Mouse (Mus musculus) liver, postnatal 0 days (tissue): ENCODE measurements at regions not wholly inside any gene's neighbourhood (a gene's known extent, or its start where the extent isn't known, plus 50 kb on each side); places are given as distances from the start of the nearest gene placed in this dataset.

Experiments used
- ATAC-seq: fragments of 200-750 bp; cut with Nextera tagmentation; 2 replicates; pipeline ENCODE4 v1.8.0; 2017; ENCODE audit warnings: mild to moderate bottlenecking, moderate library complexity
- DNase-seq: peaks from one replicate; pipeline ENCODE4 v3.0.0-alpha.2; 2016
- H3K27ac ChIP-seq: fragments of 300-500 bp; sonication (generic); 2 replicates; pipeline ENCODE4 v1.5.1; 2014; ENCODE audit warnings: antibody characterized with exemption, moderate library complexity, mild to moderate bottlenecking, low read depth
- H3K27me3 ChIP-seq: fragments of 300-500 bp; sonication (generic); 2 replicates; pipeline ENCODE4 v1.6.1; 2014; ENCODE audit warnings: low read length, control low read depth, mixed read lengths; ENCODE audit not compliant: insufficient read depth
- H3K36me3 ChIP-seq: fragments of 300-500 bp; sonication (generic); replicated peaks from 2 replicates; pipeline ENCODE4 v1.6.1; 2014; ENCODE audit warnings: mild to moderate bottlenecking, control low read depth, low read length, moderate library complexity, mixed read lengths; ENCODE audit not compliant: insufficient read depth
- H3K4me1 ChIP-seq: fragments of 300-500 bp; sonication (generic); 2 replicates; pipeline ENCODE4 v1.6.1; 2014; ENCODE audit warnings: antibody characterized with exemption, mild to moderate bottlenecking, control low read depth; ENCODE audit not compliant: insufficient read depth
- H3K4me2 ChIP-seq: fragments of 300-500 bp; sonication (generic); 2 replicates; pipeline ENCODE4 v1.6.1; 2014; ENCODE audit warnings: low read depth, mild to moderate bottlenecking, low read length, moderate library complexity, mixed read lengths
- H3K4me3 ChIP-seq: fragments of 300-500 bp; sonication (generic); 2 replicates; pipeline ENCODE4 v1.5.1; 2014; ENCODE audit warnings: low read depth, low read length
- H3K9ac ChIP-seq: fragments of 300-500 bp; sonication (generic); replicated peaks from 2 replicates; pipeline ENCODE4 v1.6.1; 2014; ENCODE audit warnings: mild to moderate bottlenecking, moderate library complexity
- H3K9me3 ChIP-seq: fragments of 300-500 bp; sonication (generic); 2 replicates; pipeline ENCODE4 v1.6.1; 2016; ENCODE audit warnings: mild to moderate bottlenecking, control low read depth, low read length, mixed read lengths
- CTCF ChIP-seq: sonication (generic); IDR thresholded peaks from 2 replicates; pipeline ENCODE4 v1.5.1; 2016; ENCODE audit warnings: antibody characterized with exemption, low read depth
- EP300 ChIP-seq: IDR thresholded peaks from 2 replicates; pipeline ENCODE4 v1.6.1; 2016; ENCODE audit warnings: antibody characterized with exemption, low read depth, mild to moderate bottlenecking
- WGBS: fragments of 180-500 bp; shearing (Covaris S2); extraction: QIAGEN DNeasy Blood & Tissue Kit; methylation state at CpG from one replicate; pipeline ENCODE4 v1.1.7; 2014; ENCODE audit not compliant: insufficient replicate concordance; 5-methylcytosine and 5-hydroxymethylcytosine counted together

DNA sequence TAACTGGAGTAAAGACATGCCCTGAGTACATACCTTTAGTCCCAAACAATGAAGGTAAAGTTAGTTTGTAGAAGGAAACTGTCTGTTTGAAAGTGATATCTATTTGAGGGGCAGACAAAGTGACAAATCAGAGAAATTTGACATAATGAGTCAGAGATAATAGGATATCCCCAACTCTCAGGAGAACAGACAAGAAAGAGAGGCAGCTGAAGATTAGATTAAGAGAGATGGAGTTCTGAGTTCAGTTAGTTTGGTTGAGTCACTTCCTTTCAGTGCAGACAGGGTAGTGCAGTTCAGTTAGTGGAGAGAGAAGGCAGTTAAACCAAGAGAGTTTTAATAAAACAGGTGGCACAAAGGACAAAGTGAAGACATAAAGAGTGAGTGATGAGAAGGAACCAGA, 477.4 kb upstream of the Diaph2 start:
- H3K9me3 ChIP-seq: no peaks in the 10 kb centered on the region
- no peaks in the 10 kb centered on the region for H3K27me3 ChIP-seq
- no peak overlapping the region for H3K9ac ChIP-seq
- no peaks in the 10 kb centered on the region for H3K4me1 ChIP-seq
- ATAC-seq (no peak), DNase-seq (no peak)
- TF ChIP-seq EP300 (no peak), CTCF (no peak)
- H3K36me3 ChIP-seq: no peaks in the 10 kb centered on the region
- no peak overlapping the region for H3K4me2 ChIP-seq
- H3K27ac ChIP-seq: no peak overlapping the region
- H3K4me3 ChIP-seq: no peak overlapping the region

DNA sequence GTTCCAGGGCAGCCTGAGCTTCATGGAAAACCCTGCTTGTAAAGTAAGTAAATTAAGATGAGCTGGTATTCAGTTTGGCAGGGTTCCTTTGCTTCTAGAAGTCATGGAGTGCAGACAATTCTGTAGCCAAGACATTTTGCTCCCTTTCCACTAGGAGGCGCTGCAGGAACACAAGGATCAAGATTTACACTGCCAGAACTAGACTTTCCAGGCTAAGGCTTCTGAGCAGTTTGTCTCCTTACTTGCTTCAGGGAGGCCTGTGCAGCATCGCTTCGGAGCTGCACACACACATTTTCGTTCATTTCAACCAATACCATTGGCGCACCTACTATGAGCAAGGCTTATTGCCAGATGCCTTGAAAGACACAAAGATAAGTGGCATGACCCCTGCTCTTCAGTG, 445.6 kb upstream of the Diaph2 start:
- ATAC-seq: no peak

DNA sequence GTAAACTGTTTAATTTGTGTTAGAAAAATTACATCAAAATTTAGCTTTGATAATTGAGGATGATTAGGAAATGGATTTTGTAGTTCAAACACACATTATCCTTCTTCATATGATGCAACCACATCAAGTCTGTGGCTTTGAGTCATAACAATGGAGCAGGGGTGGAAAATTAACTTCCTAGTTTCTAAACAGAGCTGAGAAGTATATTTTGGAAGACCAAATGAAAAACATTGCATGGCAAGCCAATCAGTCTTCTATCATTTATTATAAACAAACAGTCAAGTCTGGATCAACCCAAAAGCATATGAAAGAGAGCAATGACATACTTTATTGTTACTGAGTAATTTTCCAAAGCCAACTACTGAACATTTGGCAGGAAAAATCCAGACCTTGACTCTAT, 440.2 kb upstream of the Diaph2 start:
- H3K4me3 ChIP-seq: no peak overlapping the region
- no peaks in the 10 kb centered on the region for H3K4me1 ChIP-seq
- no peak overlapping the region for H3K4me2 ChIP-seq
- no peaks in the 10 kb centered on the region for H3K36me3 ChIP-seq
- H3K27ac ChIP-seq: no peak overlapping the region
- TF ChIP-seq EP300 (no peak), CTCF (no peak)
- no peaks in the 10 kb centered on the region for H3K27me3 ChIP-seq
- no peak for ATAC-seq
- no peak for DNase-seq
- no peaks in the 10 kb centered on the region for H3K9me3 ChIP-seq
- no peak overlapping the region for H3K9ac ChIP-seq

More for the DNA sequence above, 445.6 kb upstream of the Diaph2 start:
- Histone ChIP-seq H3K4me3 (no peak overlapping the region), H3K9ac (no peak overlapping the region), H3K27me3 (no peaks in the 10 kb centered on the region), H3K4me2 (no peak overlapping the region), H3K4me1 (no peaks in the 10 kb centered on the region), H3K27ac (no peak overlapping the region), H3K9me3 (no peaks in the 10 kb centered on the region), H3K36me3 (no peaks in the 10 kb centered on the region)
- DNase-seq: peak; percentile 30
- TF ChIP-seq EP300 (no peak), CTCF (peak; percentile 74)
- 44% methylated on average over 5 of the region's 5 CpGs for WGBS

DNA sequence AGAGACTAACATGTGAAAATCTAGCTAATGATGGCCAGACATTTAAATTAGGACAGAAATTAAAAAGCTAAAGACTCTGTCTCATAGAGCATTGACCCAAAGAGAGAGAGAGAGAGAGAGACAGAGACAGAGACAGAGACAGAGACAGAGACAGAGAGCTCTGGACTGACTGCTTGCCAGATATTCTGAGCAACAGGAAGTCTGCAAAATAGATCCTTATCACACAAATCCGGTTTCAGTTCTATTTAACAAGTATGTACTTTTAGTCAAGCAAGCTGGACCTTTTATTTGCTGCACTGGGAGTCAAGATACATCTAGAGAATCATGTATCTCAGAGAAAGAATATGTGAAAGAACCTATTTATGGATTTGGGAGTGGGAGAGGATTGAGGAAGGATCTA, 420.1 kb upstream of the Diaph2 start:
- Histone ChIP-seq H3K4me3 (no peak overlapping the region), H3K9ac (no peak overlapping the region), H3K27me3 (no peaks in the 10 kb centered on the region), H3K9me3 (no peaks in the 10 kb centered on the region), H3K4me2 (no peak overlapping the region), H3K4me1 (no peaks in the 10 kb centered on the region), H3K27ac (no peak overlapping the region), H3K36me3 (no peaks in the 10 kb centered on the region)
- no peak for DNase-seq
- no peak for ATAC-seq
- TF ChIP-seq EP300: no peak
- TF ChIP-seq CTCF: no peak
- 30% methylated on average over 1 of the region's 1 CpGs for WGBS

DNA sequence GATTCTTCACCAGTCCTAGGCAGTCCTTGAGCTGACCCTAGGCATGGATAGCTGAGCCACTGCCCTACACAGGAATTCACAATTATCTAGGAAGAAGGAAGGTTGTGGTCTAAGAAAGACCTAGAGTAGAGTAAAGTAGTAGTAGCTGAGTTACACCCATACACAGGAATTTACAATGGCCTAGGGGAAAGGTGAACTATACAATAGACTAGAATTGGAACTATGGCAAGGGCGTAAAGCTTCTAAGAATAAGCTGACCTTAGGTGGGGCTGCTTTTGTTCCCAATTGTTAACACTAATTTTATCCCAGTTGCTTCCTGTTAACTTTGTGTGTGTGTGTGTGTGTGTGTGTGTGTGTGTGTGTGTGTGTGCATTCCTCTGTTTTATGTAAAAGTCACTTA, 416.7 kb upstream of the Diaph2 start:
- WGBS: 75% methylated on average over 1 of the region's 1 CpGs
- H3K9ac ChIP-seq: no peak overlapping the region
- no peaks in the 10 kb centered on the region for H3K9me3 ChIP-seq
- H3K27ac ChIP-seq: no peak overlapping the region
- DNase-seq (no peak), ATAC-seq (no peak)
- H3K4me1 ChIP-seq: no peaks in the 10 kb centered on the region
- H3K4me3 ChIP-seq: no peak overlapping the region
- TF ChIP-seq CTCF (no peak), EP300 (no peak)
- no peaks in the 10 kb centered on the region for H3K27me3 ChIP-seq
- H3K36me3 ChIP-seq: no peaks in the 10 kb centered on the region
- H3K4me2 ChIP-seq: no peak overlapping the region
